Mouse (Mus musculus) liver, adult 2 months (tissue): ENCODE data around the gene Srsf1. TPM values are rescaled to one million over a fixed set of nuclear protein-coding genes. Genes with fewer than 3 reads are reported as not detected.

Experiments used
- DNase-seq: peaks from one replicate; pipeline ENCODE4 v3.0.0-alpha.2; 2011; ENCODE audit warnings: low read depth, low spot score; ENCODE audit errors: extremely low read depth
- H3K27ac ChIP-seq: fragments of 200-500 bp; replicated peaks from 2 replicates; pipeline ENCODE4 v1.5.1; 2012; ENCODE audit warnings: low read depth, mild to moderate bottlenecking, control low read depth, inconsistent platforms, low read length; ENCODE audit not compliant: insufficient read depth
- H3K27me3 ChIP-seq: fragments of 200-500 bp; 2 replicates; pipeline ENCODE4 v1.6.1; 2012; ENCODE audit warnings: mild to moderate bottlenecking, moderate library complexity, low read length, inconsistent platforms; ENCODE audit not compliant: control insufficient read depth, insufficient read depth
- H3K36me3 ChIP-seq: fragments of 200-500 bp; 2 replicates; pipeline ENCODE4 v1.6.1; 2012; ENCODE audit warnings: low read length, inconsistent platforms; ENCODE audit not compliant: control insufficient read depth, insufficient read depth
- H3K4me1 ChIP-seq: fragments of 200-500 bp; 2 replicates; pipeline ENCODE4 v1.6.1; 2011; ENCODE audit warnings: low read length; ENCODE audit not compliant: control insufficient read depth, insufficient read depth
- H3K4me3 ChIP-seq: fragments of 200-500 bp; 2 replicates; pipeline ENCODE4 v1.5.1; 2011; ENCODE audit warnings: low read depth, mild to moderate bottlenecking, control low read depth, low read length, moderate library complexity; ENCODE audit not compliant: insufficient read depth
- H3K79me2 ChIP-seq: fragments of 200-500 bp; 2 replicates; pipeline ENCODE4 v1.6.1; 2012; ENCODE audit warnings: inconsistent platforms, mild to moderate bottlenecking, low read length, moderate library complexity; ENCODE audit not compliant: control insufficient read depth, insufficient read depth
- H3K9ac ChIP-seq: fragments of 200-500 bp; 2 replicates; pipeline ENCODE4 v1.6.1; 2012; ENCODE audit warnings: low read depth, mild to moderate bottlenecking, control low read depth, inconsistent platforms, low read length
- CTCF ChIP-seq: fragments of 200-500 bp; IDR thresholded peaks from 2 replicates; pipeline ENCODE4 v1.5.1; 2011; ENCODE audit warnings: low read depth, low read length, control low read depth
- POLR2A ChIP-seq: fragments of 200-500 bp; IDR thresholded peaks from 2 replicates; pipeline ENCODE4 v1.6.1; 2011; ENCODE audit warnings: low read length, control low read depth; ENCODE audit not compliant: insufficient read depth; ENCODE audit errors: extremely low read depth
- WGBS: fragments of 180-500 bp; shearing (Covaris S2); methylation state at CpG from one replicate; pipeline ENCODE4 v1.1.7; 2018; 5-methylcytosine and 5-hydroxymethylcytosine counted together
- polyA plus RNA-seq: library from polyadenylated mRNA; depleted of rRNA; stranded (reverse); fragments of >200 nt; gene quantifications from 2 replicates; pipeline ENCODE4 v1.2.3, GENCODE M21; 2012
- total RNA-seq: library from RNA; depleted of rRNA; stranded (reverse); fragments of >200 nt; gene quantifications from 2 replicates; pipeline ENCODE4 v1.2.3, GENCODE M21; 2014

The Srsf1 gene
- total and polyA plus RNA-seq, 2 experiments: 44.1 to 84.0 TPM

DNA sequence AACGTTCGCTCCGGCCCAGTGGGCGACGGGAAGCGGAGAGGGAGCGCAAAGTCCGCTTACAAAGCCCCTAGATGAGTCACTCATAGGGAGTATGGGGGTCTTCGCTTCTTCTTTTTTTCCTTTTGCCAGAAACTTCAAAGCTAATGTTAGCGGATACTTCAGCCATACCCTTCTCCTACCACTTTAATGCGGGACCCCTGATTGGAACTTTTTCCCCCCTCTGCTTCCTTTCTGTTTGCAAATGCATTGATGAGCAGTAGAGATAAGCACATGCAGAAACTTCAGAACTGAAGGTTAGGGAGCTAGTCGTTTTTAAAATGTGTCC is 22.0 kb downstream of the Srsf1 start:
- peaks cover 25% of the 10 kb centered on the region for H3K79me2 ChIP-seq
- H3K4me1 ChIP-seq: peaks cover 6% of the 10 kb centered on the region; the same call in 1 of the 2 replicates
- H3K27ac ChIP-seq: no peak overlapping the region
- peaks cover 5% of the 10 kb centered on the region for H3K36me3 ChIP-seq
- peak overlapping the region; percentile 90 for H3K4me3 ChIP-seq
- peak overlapping the region; percentile 41; the same call in 1 of the 2 replicates for H3K9ac ChIP-seq
- DNase-seq: no peak
- H3K27me3 ChIP-seq: no peaks in the 10 kb centered on the region
- no peak for TF ChIP-seq POLR2A
- no peak for TF ChIP-seq CTCF
- 4% methylated on average over 12 of the region's 12 CpGs for WGBS

DNA sequence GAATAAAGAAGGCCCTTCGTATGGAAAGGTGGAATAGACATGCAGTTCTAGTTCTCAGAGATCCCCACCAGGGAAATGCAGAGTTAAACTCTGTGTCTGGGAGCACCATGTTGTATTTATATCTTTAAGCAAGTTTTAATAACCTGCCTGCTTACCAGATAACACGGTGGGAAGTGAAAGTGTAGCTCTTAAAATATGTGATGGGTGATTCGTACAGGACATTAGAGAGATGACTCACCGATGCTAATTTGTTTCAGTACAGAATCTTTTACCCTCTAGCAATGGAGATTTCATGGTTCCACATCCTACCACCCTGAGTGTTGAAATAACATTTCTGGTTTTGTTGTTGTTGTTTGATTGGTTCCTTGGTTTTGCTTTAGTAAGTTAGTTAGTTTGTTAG is 23.2 kb downstream of the Srsf1 start:
- Histone ChIP-seq H3K27me3 (no peaks in the 10 kb centered on the region), H3K79me2 (peaks cover 28% of the 10 kb centered on the region), H3K4me1 (peaks cover 6% of the 10 kb centered on the region; the same call in 1 of the 2 replicates), H3K9ac (no peak overlapping the region), H3K4me3 (no peak overlapping the region), H3K27ac (no peak overlapping the region), H3K36me3 (peaks cover 13% of the 10 kb centered on the region)
- 55% methylated on average over 4 of the region's 4 CpGs for WGBS
- no peak for TF ChIP-seq CTCF
- no peak for TF ChIP-seq POLR2A
- no peak for DNase-seq

DNA sequence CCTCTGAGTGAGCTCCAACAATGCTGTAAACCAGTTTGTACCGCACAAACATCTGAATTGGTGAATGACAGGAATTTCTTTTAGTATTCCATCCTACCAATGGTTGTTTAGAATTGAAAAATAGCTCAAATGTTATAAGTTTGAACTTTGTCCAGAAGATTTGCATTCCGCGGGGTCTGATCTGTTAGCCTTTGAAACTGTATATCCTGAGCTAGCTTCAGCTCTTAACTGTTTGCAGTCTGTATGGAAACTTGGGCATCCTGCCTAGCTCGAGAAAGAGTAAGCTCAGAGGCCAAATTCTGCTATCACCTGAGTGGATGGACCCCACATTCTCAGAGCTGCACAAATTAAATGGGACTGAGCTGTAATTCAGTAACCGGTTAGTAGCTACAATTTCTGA is 23.9 kb downstream of the Srsf1 start:
- no peak overlapping the region for H3K4me3 ChIP-seq
- H3K79me2 ChIP-seq: peaks cover 28% of the 10 kb centered on the region
- 43% methylated on average over 5 of the region's 5 CpGs for WGBS
- H3K36me3 ChIP-seq: peaks cover 18% of the 10 kb centered on the region
- DNase-seq: no peak
- no peaks in the 10 kb centered on the region for H3K27me3 ChIP-seq
- TF ChIP-seq CTCF: no peak
- TF ChIP-seq POLR2A: no peak
- no peak overlapping the region for H3K9ac ChIP-seq
- H3K4me1 ChIP-seq: peaks cover 6% of the 10 kb centered on the region; the same call in 1 of the 2 replicates
- no peak overlapping the region for H3K27ac ChIP-seq

DNA sequence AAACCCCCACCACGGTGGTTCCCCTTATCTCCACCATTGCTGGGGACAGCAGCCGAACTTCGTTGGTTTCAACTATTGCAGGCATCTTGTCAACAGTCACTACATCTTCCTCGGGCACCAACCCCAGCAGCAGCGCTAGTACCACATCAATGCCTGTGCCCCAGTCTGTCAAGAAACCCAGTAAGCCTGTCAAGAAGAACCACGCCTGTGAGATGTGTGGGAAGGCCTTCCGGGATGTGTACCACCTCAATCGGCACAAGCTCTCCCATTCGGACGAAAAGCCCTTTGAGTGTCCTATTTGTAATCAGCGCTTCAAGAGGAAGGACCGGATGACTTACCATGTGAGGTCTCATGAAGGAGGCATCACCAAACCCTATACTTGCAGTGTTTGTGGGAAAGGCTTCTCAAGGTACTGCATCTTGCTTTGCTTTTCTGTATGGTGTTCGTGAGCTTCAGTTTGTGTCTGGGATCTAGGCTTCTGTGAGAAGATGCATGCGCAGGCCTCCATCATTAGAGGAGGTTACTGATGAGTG is 26.2 kb downstream of the Srsf1 start:
- peaks cover 6% of the 10 kb centered on the region; the same call in 1 of the 2 replicates for H3K4me1 ChIP-seq
- no peak for DNase-seq
- no peaks in the 10 kb centered on the region for H3K27me3 ChIP-seq
- peaks cover 24% of the 10 kb centered on the region for H3K79me2 ChIP-seq
- H3K9ac ChIP-seq: no peak overlapping the region
- no peak overlapping the region for H3K4me3 ChIP-seq
- 85% methylated on average over 14 of the region's 14 CpGs for WGBS
- no peak for TF ChIP-seq CTCF
- TF ChIP-seq POLR2A: no peak
- H3K27ac ChIP-seq: no peak overlapping the region
- peaks cover 31% of the 10 kb centered on the region for H3K36me3 ChIP-seq

DNA sequence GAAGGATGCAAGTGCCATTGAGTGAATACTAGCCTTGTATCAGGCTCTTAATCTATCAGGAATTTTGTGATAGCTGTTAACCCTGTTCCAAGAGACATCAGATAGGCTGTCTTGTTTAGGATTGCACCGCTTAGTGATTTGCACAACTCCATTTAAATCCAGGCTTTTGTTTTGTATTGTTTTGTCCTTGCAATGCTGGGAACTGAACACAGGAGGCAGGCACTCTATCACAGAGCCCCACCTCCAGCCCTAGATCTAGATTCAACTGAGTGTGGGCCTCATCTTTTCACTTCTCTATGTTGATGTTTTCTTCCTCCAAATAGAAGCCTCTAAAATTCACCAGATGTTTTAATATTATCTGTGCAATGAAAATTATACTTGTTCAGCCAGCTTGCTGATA is 28.5 kb downstream of the Srsf1 start:
- Histone ChIP-seq H3K27ac (no peak overlapping the region), H3K4me3 (no peak overlapping the region), H3K27me3 (no peaks in the 10 kb centered on the region), H3K4me1 (peaks cover 6% of the 10 kb centered on the region; the same call in 1 of the 2 replicates), H3K79me2 (peaks cover 18% of the 10 kb centered on the region; the same call in 1 of the 2 replicates), H3K36me3 (peaks cover 51% of the 10 kb centered on the region), H3K9ac (no peak overlapping the region)
- TF ChIP-seq CTCF (no peak), POLR2A (no peak)
- no peak for DNase-seq
- 84% methylated on average over 1 of the region's 1 CpGs for WGBS

DNA sequence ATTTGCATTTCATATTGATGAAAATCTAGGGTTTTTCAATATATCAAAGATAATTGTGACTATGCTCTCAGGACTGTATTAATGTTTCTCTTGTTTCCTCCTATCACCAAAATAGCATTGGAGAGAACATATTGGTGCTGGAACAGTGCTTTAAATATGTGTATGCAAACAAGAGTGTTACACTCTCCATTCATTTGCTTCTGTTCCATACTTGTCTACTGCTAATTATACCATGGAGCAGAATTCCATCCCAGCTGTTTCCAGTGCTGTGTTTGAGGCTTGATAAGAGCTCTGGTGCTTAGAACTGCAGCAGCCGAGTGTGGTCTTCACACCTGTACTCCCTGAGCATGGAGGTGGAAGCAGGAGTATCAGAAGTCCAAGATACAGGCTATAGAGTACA is 29.2 kb downstream of the Srsf1 start:
- peaks cover 15% of the 10 kb centered on the region; the same call in 1 of the 2 replicates for H3K79me2 ChIP-seq
- no peak for TF ChIP-seq POLR2A
- TF ChIP-seq CTCF: no peak
- H3K4me3 ChIP-seq: no peak overlapping the region
- whole genome bisulfite sequencing: 79% methylated on average over 1 of the region's 1 CpGs
- no peak overlapping the region for H3K27ac ChIP-seq
- no peak overlapping the region for H3K9ac ChIP-seq
- H3K27me3 ChIP-seq: no peaks in the 10 kb centered on the region
- no peak for DNase-seq
- peaks cover 58% of the 10 kb centered on the region for H3K36me3 ChIP-seq
- peaks cover 4% of the 10 kb centered on the region; the same call in 1 of the 2 replicates for H3K4me1 ChIP-seq
